Mouse (Mus musculus): Measurements from ENCODE around the gene Rpe65.

Gene Rpe65

DNA sequence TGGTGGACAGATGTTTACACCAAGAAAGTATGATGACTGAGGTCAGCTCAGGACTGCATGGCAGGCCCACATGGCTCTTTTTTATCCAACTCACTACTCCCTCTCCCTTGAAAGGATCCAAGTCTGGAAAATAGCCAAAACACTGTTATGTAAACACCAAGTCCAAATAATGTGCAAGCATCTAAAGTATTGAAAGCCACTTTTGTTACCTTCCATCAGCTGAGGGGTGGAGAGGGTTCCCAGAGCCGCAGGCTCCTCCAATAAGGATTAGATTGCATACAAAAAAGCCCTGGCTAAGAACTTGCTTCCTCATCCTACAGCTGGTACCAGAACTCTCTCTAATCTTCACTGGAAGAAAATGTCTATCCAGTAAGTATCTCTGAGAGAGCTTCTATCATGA, at the start of gene Rpe65:
TSS of gene Rpe65 (plus strand) at position 301 of the 400 bp plus-strand sequence.
- no peak for DNase-seq (ENCODE audit: low spot score)

GRCm38 (mm10) chr3:159550224-159550623, 48.8 kb upstream of the Rpe65 start:
- DNase-seq (ENCODE audit: low spot score): no peak

DNA sequence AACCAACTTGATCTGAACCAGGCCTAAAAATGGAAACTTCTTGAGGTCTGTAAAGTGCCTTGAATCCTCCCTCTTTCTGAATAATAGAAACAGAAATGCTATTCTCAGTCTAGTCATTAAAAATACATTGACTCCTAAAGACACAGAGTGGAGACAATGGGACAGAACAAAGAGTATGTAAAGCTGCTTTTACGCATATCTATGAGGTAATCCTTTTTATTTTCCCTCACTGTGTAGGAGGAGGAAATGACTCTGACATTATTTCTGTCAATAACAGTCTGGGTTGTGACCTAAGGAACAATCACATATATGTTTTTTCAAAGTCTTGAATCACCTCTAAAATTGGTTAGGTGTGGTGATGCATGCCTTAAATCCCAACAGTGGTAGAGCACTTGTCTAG, 16.0 kb downstream of the Rpe65 start:
- DNase-seq (ENCODE audit: low spot score): no peak

GRCm38 (mm10) chr3:159621026-159621425, 22.1 kb downstream of the Rpe65 start:
- DNase-seq (ENCODE audit: low spot score): no peak

- no peak for DNase-seq (ENCODE audit: low spot score)
These were observed 25.0 kb downstream of the Rpe65 start for GRCm38 (mm10) chr3:159624010-159624409.

- no peak for DNase-seq (ENCODE audit: low spot score)
These were observed 61.8 kb downstream of the Rpe65 start for GRCm38 (mm10) chr3:159660741-159661140.

DNA sequence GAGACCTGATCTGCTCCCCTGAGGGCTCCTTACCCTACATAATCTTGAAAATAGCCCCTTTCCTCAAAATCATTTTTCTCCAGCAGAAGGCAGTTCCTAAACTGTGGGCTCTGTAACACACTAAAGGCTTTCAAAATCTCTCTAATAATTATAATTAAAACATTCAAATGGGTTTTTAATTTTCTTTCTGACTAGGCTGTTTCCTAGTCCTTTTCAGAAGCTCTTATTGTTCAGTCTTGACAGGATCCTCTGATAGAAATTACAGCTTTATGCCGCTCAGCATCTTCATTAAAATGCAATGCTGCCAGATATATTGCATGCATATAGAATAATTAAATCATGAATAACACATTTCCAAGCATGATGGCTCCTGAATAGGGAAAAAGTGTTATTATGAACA, 64.4 kb downstream of the Rpe65 start:
- no peak for DNase-seq (ENCODE audit: low spot score)
